Mouse (Mus musculus) layer of hippocampus, postnatal 10 days (tissue): ENCODE data around the gene Srp68. TPM values are rescaled to one million over a fixed set of nuclear protein-coding genes. Genes with fewer than 3 reads are reported as not detected.

Experiments
- DNase-seq, 2 experiments: peaks; one replicate each; pipeline ENCODE4 v3.0.0; 2021; ENCODE audit warnings: low spot score in 2 of 2
- long read RNA-seq: library from polyadenylated mRNA; stranded (forward); transcript quantifications from one replicate; pipeline ENCODE4 v2.0.0, GENCODE M21; 2023
- total RNA-seq, 2 experiments: library from RNA; stranded (reverse); gene quantifications; 2 replicates each; pipeline ENCODE4 v1.2.3; 2021

Gene Srp68
- 10 to 100 TPM; 50.5 to 51.9 TPM for total RNA-seq
- long read RNA-seq, transcript Srp68-201 (16 exons, 2,526 nt) = major isoform, 48 of 56 reads
- long read RNA-seq, partial matches to known transcripts = 2 of 56 reads
- long read RNA-seq, other reads (novel, unspliced or antisense) = 6 of 56 reads

DNA sequence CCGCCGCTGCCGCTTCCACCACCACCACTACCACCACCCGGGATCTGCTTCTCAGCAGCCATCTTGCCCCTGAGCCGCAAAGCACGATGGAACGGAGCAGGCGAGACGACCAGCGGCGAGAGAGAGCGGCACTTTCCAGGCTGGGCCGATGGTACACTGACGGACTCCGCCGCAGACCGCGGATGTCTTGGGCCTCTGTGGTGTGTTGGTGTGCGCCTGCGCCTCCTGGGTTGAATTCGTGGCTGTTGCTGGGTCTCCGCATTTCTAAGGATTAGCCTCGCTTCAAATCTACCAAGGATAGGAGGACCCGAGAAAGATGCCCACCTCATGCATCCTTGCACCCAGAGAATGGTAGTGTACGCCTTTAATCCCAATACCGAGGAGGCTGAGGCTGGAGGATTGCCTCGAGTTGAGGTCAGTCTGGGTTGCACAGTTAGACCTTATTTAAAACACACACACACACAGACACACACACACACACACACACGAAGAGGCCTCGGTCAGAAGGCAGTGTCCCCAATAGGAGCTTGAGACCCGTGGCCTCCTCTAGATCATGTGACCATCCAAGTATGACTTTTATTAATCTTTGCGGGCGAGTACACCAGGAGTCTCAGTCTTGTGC lies at the start of gene Srp68:
Gene Srp68, minus strand, starts transcription at position 173 of the 622 bp plus-strand sequence.
- peak; percentile 90 to 94 for DNase-seq

- peak; percentile 94 to 96 for DNase-seq
Measured at GRCm38 (mm10) chr11:116318719-116319659, 45.0 kb upstream of the Srp68 start.

- no peak for DNase-seq
Measured at GRCm38 (mm10) chr11:116312359-116312758, 38.3 kb upstream of the Srp68 start.

GRCm38 (mm10) chr11:116311169-116311568 lies 37.2 kb upstream of the Srp68 start:
- no peak for DNase-seq

GRCm38 (mm10) chr11:116309601-116310000 lies 35.6 kb upstream of the Srp68 start:
- DNase-seq = no peak

GRCm38 (mm10) chr11:116307762-116308531 lies 33.9 kb upstream of the Srp68 start:
- no peak for DNase-seq

DNA sequence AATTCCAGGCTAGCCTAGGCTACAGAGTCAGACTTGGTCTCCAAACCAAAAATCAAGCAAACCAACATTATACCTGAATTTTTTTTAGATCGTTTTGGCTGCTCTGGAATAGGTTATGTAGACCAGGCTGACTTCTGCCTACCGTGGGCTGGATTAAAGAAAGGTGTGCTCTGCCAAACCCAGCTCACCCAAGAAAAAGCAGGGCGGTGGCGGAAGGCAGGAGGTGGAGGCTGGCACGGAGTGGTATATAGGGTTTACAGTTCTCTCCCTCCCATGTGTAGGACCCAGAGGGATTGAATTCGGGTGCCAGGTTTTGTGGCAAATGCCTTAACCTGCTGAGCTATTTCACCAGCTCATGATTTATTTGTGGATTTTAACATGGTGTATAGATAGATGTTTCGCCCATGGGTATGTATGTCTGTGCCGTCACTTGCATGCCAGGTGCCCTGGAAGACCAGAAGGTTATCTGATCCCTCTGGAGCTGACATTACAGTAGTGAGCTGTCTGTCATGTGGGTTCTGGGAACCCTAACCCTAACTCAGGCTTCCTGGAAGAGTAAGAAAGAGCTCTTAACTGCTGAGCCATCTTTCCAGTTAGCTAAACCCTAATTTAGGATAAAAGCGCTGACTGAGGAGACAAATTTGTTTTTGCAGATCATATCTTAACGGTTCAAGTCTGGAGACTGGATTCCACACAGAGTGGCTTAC lies 33.2 kb upstream of the Srp68 start, which contains the start of gene Exoc7:
Gene Exoc7, minus strand, starts transcription at position 215 of the 707 bp plus-strand sequence.
- no peak for DNase-seq

DNA sequence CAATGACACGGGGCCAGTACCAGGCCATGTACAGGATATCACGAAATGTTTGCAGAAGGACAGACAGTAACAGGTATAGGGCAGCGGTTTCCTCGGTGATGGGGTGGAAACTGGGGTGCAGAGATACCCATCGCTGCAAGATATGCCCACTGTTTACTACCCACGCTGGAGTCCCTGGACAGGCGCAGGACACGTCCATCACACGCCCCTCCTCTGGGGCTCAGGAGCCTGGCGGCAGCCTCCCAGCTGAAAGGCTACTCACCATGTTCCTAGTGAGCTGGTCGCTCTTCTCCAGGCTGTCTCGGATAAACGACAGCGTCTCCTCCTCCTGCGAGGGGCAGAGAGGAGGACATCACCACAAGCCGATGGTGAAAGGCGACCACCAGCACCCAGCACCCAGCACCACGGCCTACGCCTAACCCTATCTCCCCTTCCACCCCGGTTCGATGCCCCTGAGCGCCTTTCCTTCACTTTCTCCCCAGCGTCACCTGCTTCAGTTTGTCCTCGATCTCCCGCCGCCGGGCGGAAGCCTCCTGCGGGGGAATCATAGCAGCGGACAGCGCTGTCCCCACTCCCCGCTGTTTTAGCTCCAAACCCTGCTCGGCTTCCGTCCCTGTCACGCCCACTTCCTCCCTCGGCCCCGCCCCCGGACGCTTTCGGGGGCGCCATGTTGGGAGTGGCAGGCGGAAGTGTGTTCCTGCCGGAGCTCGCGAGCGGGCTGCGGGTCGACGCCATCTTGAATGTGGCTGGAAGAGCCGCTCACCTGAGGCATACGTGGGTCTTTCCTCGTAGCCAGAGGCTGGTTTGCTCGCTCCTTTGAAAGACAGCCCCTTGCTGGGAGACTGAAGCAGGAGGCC lies 32.3 kb upstream of the Srp68 start:
- peak; percentile 88 to 92 for DNase-seq

GRCm38 (mm10) chr11:116305423-116305822 lies 31.4 kb upstream of the Srp68 start:
- no peak for DNase-seq

GRCm38 (mm10) chr11:116298621-116299020 lies 24.6 kb upstream of the Srp68 start:
- DNase-seq = no peak

- DNase-seq = no peak
Measured at GRCm38 (mm10) chr11:116298221-116298620, 24.2 kb upstream of the Srp68 start.

DNA sequence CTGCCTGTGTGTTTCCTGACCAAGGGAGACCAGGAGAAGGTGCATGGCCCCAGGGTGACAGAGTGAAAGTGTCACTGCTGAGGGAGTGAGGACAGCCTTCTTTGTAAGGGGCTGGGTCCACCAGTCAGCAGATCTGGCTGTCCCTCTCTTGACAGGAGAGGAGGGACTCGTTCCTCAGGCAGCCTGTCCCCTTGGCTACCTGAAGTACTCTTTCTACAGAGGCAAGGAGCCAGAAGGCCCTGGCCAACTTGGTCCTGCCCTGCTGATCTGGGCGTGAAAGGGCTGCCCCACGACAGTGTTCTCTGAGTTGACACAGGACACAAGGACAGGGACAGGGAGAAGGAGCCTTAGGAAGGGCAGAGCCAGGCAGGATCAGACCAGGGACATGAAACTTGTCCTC lies 23.0 kb upstream of the Srp68 start:
- no peak for DNase-seq

GRCm38 (mm10) chr11:116296191-116296734 lies 22.2 kb upstream of the Srp68 start:
- no peak for DNase-seq

DNA sequence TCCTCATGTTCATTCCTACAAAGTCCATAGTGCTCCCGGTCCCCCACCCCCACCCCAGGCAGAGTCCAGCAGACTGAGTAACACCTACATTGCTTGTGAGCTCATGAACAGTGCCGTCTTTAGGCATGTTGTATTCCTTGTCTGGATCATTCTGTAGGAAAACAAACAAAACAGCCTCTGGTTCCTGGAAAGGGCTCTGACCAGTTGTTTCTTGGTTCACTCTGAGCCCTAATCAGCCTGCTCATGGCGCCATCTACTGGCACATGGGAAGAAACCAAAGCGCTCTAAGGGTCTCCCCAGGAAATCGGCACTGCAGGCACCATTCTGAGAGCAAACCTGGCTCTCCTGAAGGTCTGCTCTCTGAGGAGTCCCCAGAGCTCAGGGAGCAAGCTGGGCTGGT lies 20.3 kb upstream of the Srp68 start:
- DNase-seq = peak; percentile 62 to 66

- no peak for DNase-seq
Measured at GRCm38 (mm10) chr11:116293538-116294137, 19.6 kb upstream of the Srp68 start.

GRCm38 (mm10) chr11:116292401-116292800 lies 18.4 kb upstream of the Srp68 start:
- no peak for DNase-seq

DNA sequence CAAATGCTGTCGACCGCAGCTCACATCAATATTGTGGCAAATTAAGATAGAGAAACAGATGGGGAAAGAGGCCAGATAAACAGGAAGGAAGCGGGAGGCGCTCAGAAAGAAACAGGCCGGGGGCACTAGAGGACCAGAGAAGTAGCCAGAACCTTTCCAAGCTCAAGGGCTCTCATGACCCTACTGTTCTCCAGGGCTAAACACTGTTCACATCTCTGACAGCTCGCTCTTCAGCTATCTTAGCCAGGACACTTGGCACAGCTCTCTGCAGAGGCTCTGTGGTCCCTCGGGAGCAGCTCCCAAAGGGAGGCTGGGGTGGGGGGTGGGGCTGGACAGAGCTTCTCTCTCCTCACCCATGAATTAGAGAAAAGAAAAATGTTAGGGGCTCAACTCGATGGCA lies 16.5 kb upstream of the Srp68 start:
- no peak for DNase-seq

DNA sequence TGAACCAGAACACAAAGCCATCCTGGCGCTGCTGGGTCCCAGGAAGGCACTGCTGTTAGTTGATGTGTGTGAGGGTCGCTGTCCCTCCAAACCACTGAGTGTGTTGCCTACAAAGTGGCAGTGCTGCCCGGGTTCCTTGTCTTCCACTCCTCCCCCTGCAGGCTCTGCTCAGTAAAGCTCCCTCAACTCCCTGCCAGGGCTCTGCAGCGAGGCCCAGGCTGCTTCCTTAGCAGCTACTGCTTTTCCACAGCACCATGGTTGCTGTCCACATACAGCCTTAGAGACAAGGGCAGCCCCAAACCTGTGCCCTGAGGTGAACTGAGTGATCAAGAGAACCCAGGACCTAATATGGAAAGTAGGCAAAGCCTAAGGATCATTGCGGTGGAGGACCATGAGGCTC lies 13.3 kb upstream of the Srp68 start:
- no peak for DNase-seq

GRCm38 (mm10) chr11:116285770-116286191 lies 11.8 kb upstream of the Srp68 start:
- no peak for DNase-seq
